Mouse (Mus musculus): Measurements from ENCODE around the gene Plekhg2.

- TF ChIP-seq CTCF (IDR thresholded peaks at IDR 0.05) (no peak), EP300 (IDR thresholded peaks at IDR 0.05) (no peak)
Observed at GRCm38 (mm10) chr7:28373891-28374495, 1.6 kb upstream of the Plekhg2 start.
